In genomic region chr6:140509151-140509530, GRCm38 (mm10) we compare ENCODE assay signal across 12 mouse cellular contexts.
DNase-seq lines count a peak whose midpoint lies in the region; ATAC-seq and TF ChIP-seq lines count a peak whose summit lies in the region.
"Had no signal": no experiment of that assay in that cellular context is flagged by ENCODE, and none has a peak within 500 bp of the region (broad histone marks: within the 10 kb centered on the region; RNA-seq: fewer than 3 reads in every experiment).

No protein-coding gene starts in this region.

- no peak overlapping the region for H3K4me3 ChIP-seq in kidney, embryonic 16.5 days (ENCODE audit: low read length)
- no peak overlapping the region for H3K4me3 ChIP-seq in intestine, postnatal 0 days (ENCODE audit: low read depth, low read length)
- H3K4me3 ChIP-seq: myocyte had no signal

- H3K36me3 ChIP-seq in kidney, embryonic 16.5 days (ENCODE audit: insufficient read depth, low read length), result no peaks in the 10 kb centered on the region
- no peaks in the 10 kb centered on the region for H3K36me3 ChIP-seq in intestine, postnatal 0 days (ENCODE audit: control insufficient read depth, insufficient read depth)

- H3K4me1 ChIP-seq in kidney, embryonic 16.5 days (ENCODE audit: insufficient read depth, low read length), result peaks cover 29% of the 10 kb centered on the region
- H3K4me1 ChIP-seq in intestine, postnatal 0 days (replicated peaks; ENCODE audit: control insufficient read depth, insufficient read depth, low read length), result no peaks in the 10 kb centered on the region

- H3K4me2 ChIP-seq in kidney, embryonic 16.5 days (replicated peaks; ENCODE audit: low read depth, low read length), result no peak overlapping the region
- no peak overlapping the region for H3K4me2 ChIP-seq in intestine, postnatal 0 days (replicated peaks; ENCODE audit: low read depth)

- 32% methylated on average over 9 of the region's 9 CpGs for WGBS in kidney, embryonic 16.5 days
- WGBS in intestine, postnatal 0 days, result 31% methylated on average over 9 of the region's 9 CpGs

- no peak for TF ChIP-seq CTCF in intestine, postnatal 0 days (IDR thresholded peaks at IDR 0.05; ENCODE audit: low read depth)

- DNase-seq in kidney, postnatal 4 days, result no peak
- peak; percentile 37 for DNase-seq in retina, postnatal 1 day
- no peak for DNase-seq in retina, embryonic 14.5 days (ENCODE audit: low spot score)
- DNase-seq in cerebellum, postnatal 14 days, result no peak
- DNase-seq: gastrocnemius, postnatal 14 days; heart, postnatal 14 days; kidney, adult 9 months had no signal

- no peak overlapping the region for H3K9ac ChIP-seq in kidney, embryonic 16.5 days (replicated peaks; ENCODE audit: low read length)
- H3K9ac ChIP-seq in intestine, postnatal 0 days (ENCODE audit: low read depth, low read length), result no peak overlapping the region

- peak; percentile 12; the same call in 1 of the 2 replicates for ATAC-seq in kidney, embryonic 16.5 days (ENCODE audit: low FRiP score, low TSS enrichment)
- ATAC-seq in intestine, postnatal 0 days, result peak; percentile 53
- no peak for ATAC-seq in cerebellum, adult (ENCODE audit: insufficient number of reproducible peaks, low FRiP score, low TSS enrichment)

- H3K27ac ChIP-seq in kidney, embryonic 16.5 days (ENCODE audit: low read length), result no peak overlapping the region
- H3K27ac ChIP-seq in intestine, postnatal 0 days (ENCODE audit: low read depth, low read length), result no peak overlapping the region
- H3K27ac ChIP-seq: macrophage had no signal

- H3K27me3 ChIP-seq in kidney, embryonic 16.5 days (ENCODE audit: insufficient read depth, low read length), result no peaks in the 10 kb centered on the region
- H3K27me3 ChIP-seq in intestine, postnatal 0 days (replicated peaks; ENCODE audit: control insufficient read depth, insufficient read depth, low read length), result no peaks in the 10 kb centered on the region

- H3K9me3 ChIP-seq in kidney, embryonic 16.5 days (ENCODE audit: low read length), result no peaks in the 10 kb centered on the region
- no peaks in the 10 kb centered on the region for H3K9me3 ChIP-seq in intestine, postnatal 0 days (ENCODE audit: control insufficient read depth)
